Mouse (Mus musculus) olfactory bulb, adult 2 months (tissue): Measurements from ENCODE around the gene Hspb1. TPM values are rescaled to one million over a fixed set of nuclear protein-coding genes. Genes with fewer than 3 reads are reported as not detected.
A peak's percentile ranks its signal among the peaks of the same experiment; 100 is the strongest.

Source experiments
- H3K27ac ChIP-seq: fragments of 200-500 bp; 2 replicates; pipeline ENCODE4 v1.5.1; 2012; ENCODE audit warnings: low read depth, low read length; ENCODE audit not compliant: insufficient read depth
- H3K4me1 ChIP-seq: fragments of 200-500 bp; 2 replicates; pipeline ENCODE4 v1.6.1; 2012; ENCODE audit warnings: low read length; ENCODE audit not compliant: control insufficient read depth, insufficient read depth
- H3K4me3 ChIP-seq: fragments of 200-500 bp; 2 replicates; pipeline ENCODE4 v1.5.1; 2012; ENCODE audit warnings: mild to moderate bottlenecking, low read depth, low read length, moderate library complexity; ENCODE audit not compliant: insufficient read depth
- CTCF ChIP-seq: fragments of 200-500 bp; IDR thresholded peaks from 2 replicates; pipeline ENCODE4 v1.5.1; 2012; ENCODE audit warnings: low read depth, mild to moderate bottlenecking, low read length, moderate library complexity; ENCODE audit not compliant: insufficient read depth
- POLR2A ChIP-seq: fragments of 200-500 bp; IDR thresholded peaks from 2 replicates; pipeline ENCODE4 v1.6.1; 2012; ENCODE audit warnings: mild to moderate bottlenecking, low read depth, low read length, moderate library complexity; ENCODE audit not compliant: insufficient read depth
- WGBS: fragments of 180-500 bp; shearing (Covaris S2); methylation state at CpG from one replicate; pipeline ENCODE4 v1.1.7; 2018; 5-methylcytosine and 5-hydroxymethylcytosine counted together
- polyA plus RNA-seq: library from polyadenylated mRNA; stranded (reverse); fragments of >200 nt; gene quantifications from 2 replicates; pipeline ENCODE4 v1.2.4, GENCODE M21; 2012; ENCODE audit warnings: low replicate concordance; ENCODE audit not compliant: missing spikeins, insufficient read depth, insufficient read length

The Hspb1 gene
- polyA plus RNA-seq = not detected in 2 replicates

DNA sequence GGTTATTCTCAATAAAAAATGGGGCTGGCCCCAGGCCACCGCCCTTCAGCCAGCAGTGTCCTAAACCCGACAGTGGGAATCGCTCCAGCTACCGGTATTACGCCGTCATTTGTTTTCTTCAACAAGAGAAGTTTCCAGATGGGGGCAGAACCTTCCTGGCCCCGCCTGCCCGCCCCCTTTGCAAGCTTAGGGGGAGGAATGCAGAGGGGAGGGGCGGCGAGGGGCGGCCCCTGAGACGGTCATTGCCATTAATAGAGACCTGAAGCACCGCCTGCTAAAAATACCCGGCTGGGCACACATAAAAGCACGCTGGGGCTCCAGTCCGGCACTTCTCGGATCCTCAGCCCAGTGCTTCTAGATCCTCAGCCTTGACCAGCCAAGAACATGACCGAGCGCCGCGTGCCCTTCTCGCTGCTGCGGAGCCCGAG is at the start of gene Hspb1:
Gene Hspb1 (plus strand): TSS at position 245 of the 428 bp plus-strand sequence.
- TF ChIP-seq CTCF (no peak), POLR2A (no peak)
- Histone ChIP-seq H3K4me1 (peaks cover 15% of the 10 kb centered on the region), H3K27ac (no peak within 1 kb of the TSS), H3K4me3 (peak within 1 kb of the TSS; percentile 23)
- 3% methylated on average over 24 of the region's 24 CpGs for WGBS

- Histone ChIP-seq H3K27ac (0 out of 2 replicates have a peak overlapping the region, but pooled peaks have one; percentile 4), H3K4me1 (peaks cover 17% of the 10 kb centered on the region), H3K4me3 (no peak overlapping the region)
- 73% methylated on average over 6 of the region's 6 CpGs for WGBS
- TF ChIP-seq POLR2A (no peak), CTCF (no peak)
Observed at GRCm38 (mm10) chr5:135841651-135842050, 46.1 kb upstream of the Hspb1 start.

GRCm38 (mm10) chr5:135843418-135843817 is 44.3 kb upstream of the Hspb1 start:
- Histone ChIP-seq H3K27ac (no peak overlapping the region), H3K4me1 (peaks cover 25% of the 10 kb centered on the region), H3K4me3 (no peak overlapping the region)
- no peak for TF ChIP-seq POLR2A
- WGBS = 54% methylated on average over 5 of the region's 5 CpGs

DNA sequence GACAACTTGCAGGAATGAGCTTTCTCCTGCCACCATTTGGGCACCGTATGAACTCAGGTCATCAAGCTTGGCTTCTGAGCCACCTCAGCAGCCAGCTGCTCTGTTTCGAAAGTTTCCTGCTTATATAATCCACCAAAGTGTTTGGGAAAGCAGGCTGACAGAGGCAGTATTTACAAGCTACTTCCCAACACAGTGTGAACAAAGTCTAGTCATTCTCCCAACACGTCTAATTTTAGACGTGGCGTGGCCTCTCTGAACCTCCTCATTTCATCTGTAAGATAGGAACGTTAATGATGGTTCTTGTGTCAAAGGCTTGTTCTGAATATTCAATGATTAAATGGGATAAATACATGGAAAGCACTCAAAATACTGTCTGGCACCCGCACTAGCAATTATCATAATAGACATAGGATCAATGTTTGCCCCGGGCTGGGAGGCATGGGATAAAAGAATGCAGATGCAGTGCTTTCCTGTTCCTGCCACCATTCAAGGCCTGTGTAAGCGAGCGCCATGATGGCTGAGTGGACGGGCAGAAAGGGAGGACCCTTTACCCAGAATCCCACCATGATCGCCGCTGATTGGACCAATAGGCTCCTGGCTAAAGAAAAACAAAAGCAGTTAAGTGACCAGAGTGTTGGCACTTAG is 41.9 kb upstream of the Hspb1 start:
- H3K4me3 ChIP-seq = no peak overlapping the region
- TF ChIP-seq CTCF = no peak
- 27% methylated on average over 13 of the region's 13 CpGs for WGBS
- H3K27ac ChIP-seq = peak overlapping the region; percentile 92
- H3K4me1 ChIP-seq = peaks cover 35% of the 10 kb centered on the region

- H3K27ac ChIP-seq = peak overlapping the region; percentile 58
- H3K4me3 ChIP-seq = no peak overlapping the region
- H3K4me1 ChIP-seq = peaks cover 47% of the 10 kb centered on the region
- WGBS = 63% methylated on average over 4 of the region's 4 CpGs
- TF ChIP-seq CTCF (no peak), POLR2A (no peak)
Observed at GRCm38 (mm10) chr5:135847460-135847859, 40.3 kb upstream of the Hspb1 start.

DNA sequence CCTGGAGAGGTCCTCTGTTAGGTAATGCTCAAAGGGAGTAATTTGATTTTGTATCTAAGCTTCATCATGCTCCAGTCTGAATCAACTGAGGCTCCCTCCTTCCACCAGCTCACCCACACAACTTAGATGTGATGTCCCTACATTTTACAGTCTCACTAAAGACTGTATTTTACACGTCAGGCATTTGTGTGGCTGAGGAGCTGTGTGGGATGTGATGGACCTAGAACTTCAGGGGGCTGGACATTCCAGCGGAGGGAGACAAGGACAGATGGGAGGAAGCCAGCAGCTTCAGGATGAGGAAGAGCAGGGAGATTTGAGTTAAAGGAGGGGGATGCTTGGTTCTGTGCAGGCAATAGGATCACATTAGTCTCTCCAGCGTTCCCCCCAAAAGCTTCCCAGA is 39.8 kb upstream of the Hspb1 start:
- H3K4me1 ChIP-seq = peaks cover 50% of the 10 kb centered on the region
- 45% methylated on average over 3 of the region's 3 CpGs for WGBS
- TF ChIP-seq CTCF (no peak), POLR2A (no peak)
- H3K27ac ChIP-seq = peak overlapping the region; percentile 58
- H3K4me3 ChIP-seq = no peak overlapping the region

DNA sequence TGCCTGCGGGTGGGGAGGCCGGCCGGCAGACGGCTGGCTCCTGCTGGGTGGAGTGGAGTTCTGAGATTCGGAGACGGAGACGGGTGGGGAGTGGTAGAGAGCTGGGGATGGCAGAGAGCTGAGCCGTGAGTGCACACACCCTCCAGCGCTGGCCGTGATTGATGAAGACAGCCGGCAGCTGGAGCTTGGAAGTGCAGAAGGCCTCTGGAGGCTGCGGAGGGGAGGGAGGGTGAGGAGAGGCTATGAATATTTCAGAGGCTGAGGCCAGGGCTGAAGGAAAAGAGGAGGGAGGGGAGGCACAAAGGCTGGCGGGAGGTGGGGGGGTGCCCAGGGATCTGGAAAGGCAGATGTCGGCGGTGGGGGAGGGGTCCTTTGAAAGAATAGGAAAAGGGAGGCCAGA is 36.7 kb upstream of the Hspb1 start:
- no peak overlapping the region for H3K4me3 ChIP-seq
- peaks cover 59% of the 10 kb centered on the region for H3K4me1 ChIP-seq
- 6% methylated on average over 15 of the region's 15 CpGs for WGBS
- peak overlapping the region; percentile 79 for H3K27ac ChIP-seq
- 0 out of 2 replicates have a peak, but pooled peaks have one; percentile 7 for TF ChIP-seq CTCF
- TF ChIP-seq POLR2A = no peak

DNA sequence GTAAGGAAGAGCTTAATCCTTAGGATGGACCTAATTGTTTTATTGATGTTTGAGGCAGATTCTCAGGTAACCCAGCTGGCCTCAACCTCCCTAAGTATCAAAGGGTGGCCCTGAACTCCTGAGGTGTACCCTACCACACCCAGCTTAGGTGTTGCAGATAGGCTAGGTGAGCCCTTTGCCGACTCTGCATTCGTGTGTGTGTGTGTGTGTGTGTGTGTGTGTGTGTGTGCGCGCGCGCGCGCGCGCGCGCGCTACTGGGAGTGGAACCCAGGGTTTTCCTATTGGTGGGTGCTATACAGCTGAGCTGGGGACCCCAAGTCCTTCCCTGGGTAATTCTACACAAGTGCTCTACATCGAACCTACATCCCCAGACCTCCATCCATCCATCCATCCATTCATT is 36.2 kb upstream of the Hspb1 start:
- Histone ChIP-seq H3K4me1 (peaks cover 57% of the 10 kb centered on the region), H3K4me3 (no peak overlapping the region), H3K27ac (peak overlapping the region; percentile 79)
- TF ChIP-seq POLR2A = no peak
- no peak for TF ChIP-seq CTCF
- WGBS = 37% methylated on average over 14 of the region's 14 CpGs

DNA sequence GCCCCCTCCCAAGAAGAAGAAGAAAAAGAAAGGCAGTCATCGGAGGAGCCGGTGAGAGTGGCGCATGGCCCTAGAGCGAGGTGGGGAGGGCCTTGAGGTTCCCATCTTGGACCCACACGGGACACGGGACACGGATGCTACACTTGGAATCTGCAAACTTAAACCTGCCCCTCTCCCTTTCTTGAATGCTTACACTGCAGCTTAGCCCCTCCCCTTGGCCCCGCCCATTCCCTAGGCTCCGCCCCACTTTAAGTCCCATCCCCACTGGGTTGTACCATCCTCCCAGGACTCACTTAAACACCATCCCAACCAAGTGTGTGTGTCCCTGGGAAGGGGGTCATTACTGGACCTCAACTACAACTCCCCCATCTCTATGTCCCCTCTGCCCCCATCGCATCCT is 35.3 kb upstream of the Hspb1 start:
- no peak for TF ChIP-seq CTCF
- no peak for TF ChIP-seq POLR2A
- no peak overlapping the region for H3K4me3 ChIP-seq
- H3K4me1 ChIP-seq = peaks cover 56% of the 10 kb centered on the region
- WGBS = 27% methylated on average over 10 of the region's 10 CpGs
- peak overlapping the region; percentile 79 for H3K27ac ChIP-seq

DNA sequence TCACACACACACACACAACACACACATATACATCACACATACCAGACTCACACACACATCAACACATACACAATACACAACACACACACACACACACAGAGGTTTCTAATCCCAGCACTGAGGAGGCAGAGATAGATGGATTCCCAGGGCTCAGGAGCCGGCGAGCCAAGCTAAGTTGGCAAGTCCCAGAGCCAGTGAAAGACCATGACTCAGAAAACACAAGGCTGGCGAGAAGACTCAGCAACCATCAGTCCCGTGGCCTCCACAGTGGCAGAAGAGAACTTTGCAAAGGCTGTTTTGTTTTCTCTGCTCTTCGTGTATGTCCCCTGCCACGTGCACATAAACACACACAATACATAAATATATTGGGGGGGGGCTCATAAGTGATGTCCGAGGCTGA is 34.0 kb upstream of the Hspb1 start:
- WGBS = 33% methylated on average over 7 of the region's 7 CpGs
- no peak for TF ChIP-seq CTCF
- no peak for TF ChIP-seq POLR2A
- no peak overlapping the region for H3K4me3 ChIP-seq

GRCm38 (mm10) chr5:135855156-135855555 is 32.6 kb upstream of the Hspb1 start:
- WGBS = under 1% methylated on average over 4 of the region's 4 CpGs
- Histone ChIP-seq H3K4me1 (peaks cover 44% of the 10 kb centered on the region), H3K27ac (no peak overlapping the region), H3K4me3 (no peak overlapping the region)
- TF ChIP-seq CTCF = peak; percentile 47; the same call in 1 of the 2 replicates
- no peak for TF ChIP-seq POLR2A

More for the DNA sequence above, 34.0 kb upstream of the Hspb1 start:
- peaks cover 51% of the 10 kb centered on the region for H3K4me1 ChIP-seq
- peak overlapping the region; percentile 34; the same call in 1 of the 2 replicates for H3K27ac ChIP-seq
